Mouse (Mus musculus) cerebellum, adult 9-11 months (tissue): Measurements from ENCODE around the gene Dmwd.

Source experiments
- DNase-seq: peaks from one replicate; pipeline ENCODE4 v3.0.0; 2022

Gene Dmwd

GRCm38 (mm10) chr7:19073504-19073903 is 2.5 kb upstream of the Dmwd start:
- DNase-seq, result peak; percentile 45

GRCm38 (mm10) chr7:19074494-19074893 is 1.5 kb upstream of the Dmwd start:
- peak; percentile 21 for DNase-seq

- DNase-seq, result no peak
Measured at GRCm38 (mm10) chr7:19075231-19075630, 796 bp upstream of the Dmwd start.

- peak; percentile 55 for DNase-seq
Measured at GRCm38 (mm10) chr7:19076586-19076991, 562 bp downstream of the Dmwd start.

- DNase-seq, result peak; percentile 34
Measured at GRCm38 (mm10) chr7:19077761-19078160, 1.7 kb downstream of the Dmwd start.

DNA sequence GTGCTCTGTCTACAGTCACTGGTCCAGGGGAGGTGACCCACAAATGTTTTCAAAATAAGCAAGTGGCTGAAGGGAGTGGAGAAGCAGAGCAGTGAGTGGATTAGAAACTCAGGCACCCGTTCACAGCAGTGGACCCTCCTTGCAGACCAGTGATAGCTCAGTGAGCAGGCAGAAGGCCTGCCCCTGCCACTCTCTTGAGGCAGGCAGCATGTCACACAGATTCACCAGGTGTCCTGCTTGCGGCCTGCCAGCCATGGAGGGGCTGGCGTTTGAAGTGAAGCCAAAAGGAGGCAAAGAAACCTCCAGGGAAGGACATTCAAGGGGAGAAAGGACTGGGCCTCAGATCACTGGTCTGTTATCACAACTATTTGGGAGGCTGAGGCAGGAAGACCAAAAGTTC is 2.7 kb downstream of the Dmwd start:
- no peak for DNase-seq

DNA sequence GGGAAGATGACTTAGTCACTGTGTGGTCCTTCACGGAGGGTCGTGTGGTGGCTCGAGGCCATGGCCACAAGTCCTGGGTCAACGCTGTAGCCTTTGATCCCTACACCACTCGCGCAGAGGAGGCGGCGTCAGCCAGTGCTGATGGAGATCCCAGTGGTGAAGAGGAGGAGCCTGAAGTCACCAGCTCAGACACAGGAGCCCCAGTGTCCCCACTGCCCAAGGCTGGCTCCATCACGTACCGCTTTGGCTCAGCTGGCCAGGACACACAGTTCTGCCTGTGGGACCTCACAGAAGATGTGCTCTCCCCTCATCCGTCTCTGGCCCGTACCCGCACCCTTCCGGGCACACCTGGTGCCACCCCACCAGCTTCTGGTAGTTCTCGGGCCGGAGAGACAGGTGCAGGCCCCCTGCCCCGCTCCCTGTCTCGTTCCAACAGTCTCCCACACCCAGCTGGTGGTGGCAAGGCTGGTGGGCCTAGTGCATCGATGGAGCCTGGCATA is 4.5 kb downstream of the Dmwd start:
- peak; percentile 17 for DNase-seq

DNA sequence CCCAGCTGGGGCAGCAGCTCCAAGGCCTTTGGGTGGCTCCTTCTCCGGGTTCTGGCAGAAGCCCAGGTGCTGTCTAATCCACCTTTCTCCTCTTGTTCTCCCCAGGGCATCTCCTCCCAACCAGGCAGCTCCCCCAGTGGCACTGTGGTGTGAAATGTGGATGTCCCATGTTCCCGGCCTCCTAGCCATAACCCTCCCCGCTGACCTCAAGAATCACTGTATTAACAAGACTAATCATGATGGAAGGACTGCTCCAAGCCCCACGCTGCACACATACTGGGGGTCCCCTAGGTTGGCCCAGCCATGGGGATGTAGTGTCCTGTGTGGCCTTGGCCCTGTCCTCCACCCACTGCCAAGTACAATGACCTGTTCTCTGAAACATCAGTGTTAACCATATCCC is 6.1 kb downstream of the Dmwd start:
- DNase-seq, result no peak

- peak; percentile 23 for DNase-seq
Measured at GRCm38 (mm10) chr7:19083096-19083495, 7.1 kb downstream of the Dmwd start.

- no peak for DNase-seq
Measured at GRCm38 (mm10) chr7:19083701-19084100, 7.7 kb downstream of the Dmwd start, which contains the start of gene Dmpk. Gene Dmpk (plus strand): TSS chr7:19083849.

DNA sequence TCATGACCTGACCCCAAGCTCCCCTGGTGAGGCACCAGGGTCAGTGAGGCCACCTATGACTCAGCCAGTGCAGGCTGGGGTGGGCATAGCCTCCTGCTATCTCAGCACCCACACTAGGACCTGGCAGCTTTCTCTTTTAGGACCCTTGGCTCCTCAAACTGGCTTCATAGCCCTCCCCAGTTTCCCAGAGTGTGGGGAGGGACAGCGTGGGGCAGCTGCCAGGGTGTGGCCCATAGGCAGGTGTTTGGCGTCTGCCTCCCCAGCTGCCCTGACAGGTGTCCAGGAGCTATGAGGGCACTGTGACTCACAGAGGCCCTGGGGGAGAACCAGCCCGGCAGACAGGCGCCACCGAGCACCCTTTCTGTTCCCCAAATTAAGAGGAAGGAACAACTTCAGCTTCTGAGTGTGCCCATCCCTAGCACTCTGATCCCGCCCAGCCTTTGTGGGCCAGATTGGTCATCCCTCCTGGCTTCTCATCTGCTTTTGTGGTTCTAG is 8.3 kb downstream of the Dmwd start:
- DNase-seq, result no peak

DNA sequence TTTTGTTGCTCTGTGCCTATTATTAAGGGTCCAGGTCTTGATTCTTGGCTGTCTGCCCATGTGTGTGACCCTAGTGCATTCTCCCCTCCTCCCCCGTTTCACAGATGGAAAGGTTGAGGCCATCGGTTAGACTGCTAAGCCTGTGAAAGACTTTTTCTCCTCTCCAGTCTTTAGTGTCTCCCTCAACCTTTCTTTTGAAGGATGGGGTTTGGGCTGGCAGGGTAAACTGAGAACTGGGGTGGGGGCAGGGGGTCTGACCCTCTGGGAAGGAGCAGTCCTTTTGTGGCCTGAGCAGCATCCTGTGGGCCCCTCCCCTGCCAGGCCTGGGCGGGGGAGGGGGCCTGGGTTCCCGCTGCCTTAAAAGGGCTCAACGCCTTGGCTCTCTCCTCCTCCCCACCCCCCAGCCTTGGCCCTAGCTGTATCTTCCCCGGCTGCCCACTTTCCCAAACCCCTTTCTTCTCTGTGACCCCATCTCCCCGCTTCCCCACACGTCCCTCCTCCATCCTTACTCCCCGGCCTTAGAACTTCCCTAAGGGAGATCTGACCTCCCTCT is 9.0 kb downstream of the Dmwd start:
- DNase-seq, result no peak

DNA sequence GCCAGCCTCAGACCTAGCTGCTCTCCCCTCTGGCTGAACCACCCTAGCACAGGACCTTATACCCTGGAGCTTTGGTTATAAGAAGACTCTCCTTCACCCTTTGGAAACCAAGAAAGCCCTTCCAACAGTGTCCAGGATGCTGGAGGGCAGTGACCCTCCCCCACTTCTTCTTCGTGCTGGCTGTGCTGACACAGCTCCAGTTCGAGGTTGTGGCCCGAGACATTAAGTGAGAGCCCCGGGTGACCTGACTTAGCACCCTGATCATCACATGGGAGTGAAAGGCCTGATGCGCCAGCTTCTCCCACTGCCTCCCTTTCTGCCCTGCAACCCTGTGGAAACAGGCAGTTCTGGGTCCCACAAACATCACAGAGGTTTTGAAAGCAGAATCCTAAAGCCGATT is 9.5 kb downstream of the Dmwd start:
- DNase-seq, result no peak

GRCm38 (mm10) chr7:19086042-19086441 is 10.0 kb downstream of the Dmwd start:
- peak; percentile 16 for DNase-seq

- no peak for DNase-seq
Measured at GRCm38 (mm10) chr7:19086760-19087159, 10.7 kb downstream of the Dmwd start.

GRCm38 (mm10) chr7:19088813-19089212 is 12.8 kb downstream of the Dmwd start:
- peak; percentile 22 for DNase-seq

GRCm38 (mm10) chr7:19091913-19092312 is 15.9 kb downstream of the Dmwd start:
- DNase-seq, result peak; percentile 14

- DNase-seq, result peak; percentile 38
Measured at GRCm38 (mm10) chr7:19092381-19093173, 16.6 kb downstream of the Dmwd start.

DNA sequence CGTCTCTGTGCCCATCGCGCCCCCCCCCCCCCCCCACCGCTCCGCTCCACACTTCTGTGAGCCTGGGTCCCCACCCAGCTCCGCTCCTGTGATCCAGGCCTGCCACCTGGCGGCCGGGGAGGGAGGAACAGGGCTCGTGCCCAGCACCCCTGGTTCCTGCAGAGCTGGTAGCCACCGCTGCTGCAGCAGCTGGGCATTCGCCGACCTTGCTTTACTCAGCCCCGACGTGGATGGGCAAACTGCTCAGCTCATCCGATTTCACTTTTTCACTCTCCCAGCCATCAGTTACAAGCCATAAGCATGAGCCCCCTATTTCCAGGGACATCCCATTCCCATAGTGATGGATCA is 17.1 kb downstream of the Dmwd start:
- DNase-seq, result peak; percentile 41

DNA sequence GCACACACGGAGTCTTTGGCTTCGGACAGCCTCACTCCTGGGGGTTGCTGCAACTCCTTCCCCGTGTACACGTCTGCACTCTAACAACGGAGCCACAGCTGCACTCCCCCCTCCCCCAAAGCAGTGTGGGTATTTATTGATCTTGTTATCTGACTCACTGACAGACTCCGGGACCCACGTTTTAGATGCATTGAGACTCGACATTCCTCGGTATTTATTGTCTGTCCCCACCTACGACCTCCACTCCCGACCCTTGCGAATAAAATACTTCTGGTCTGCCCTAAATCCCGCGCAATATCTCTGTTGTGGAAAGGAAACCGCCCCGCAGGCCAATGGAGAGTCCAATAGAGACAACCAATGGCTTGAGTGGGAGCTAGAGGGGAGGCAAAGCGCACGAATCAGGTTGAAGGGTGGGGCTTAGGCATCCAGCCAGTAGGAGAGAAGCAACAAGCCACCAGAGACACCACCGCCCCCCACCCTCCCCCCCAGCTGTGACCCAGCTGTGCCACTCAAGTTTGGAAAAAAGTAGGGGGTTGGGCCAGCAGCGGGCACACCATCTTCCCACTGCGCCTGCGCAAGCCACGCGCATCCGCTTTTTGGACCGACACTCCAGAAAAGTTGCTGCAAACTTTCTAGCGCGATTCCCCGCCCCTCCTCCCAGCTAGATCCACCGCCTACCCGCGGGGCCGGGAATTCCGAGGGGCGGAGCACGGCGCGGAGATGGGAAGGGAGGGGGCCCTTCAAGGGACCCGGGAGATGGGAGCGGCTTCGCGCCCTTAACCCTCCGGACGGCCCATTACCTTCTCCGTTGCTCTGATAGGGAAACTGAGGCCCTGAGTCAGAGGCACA is 17.7 kb downstream of the Dmwd start:
- DNase-seq, result peak; percentile 64

GRCm38 (mm10) chr7:19094471-19094825 is 18.4 kb downstream of the Dmwd start, which contains the start of gene Six5:
Gene Six5 (plus strand): TSS chr7:19094594.
- peak; percentile 24 for DNase-seq

DNA sequence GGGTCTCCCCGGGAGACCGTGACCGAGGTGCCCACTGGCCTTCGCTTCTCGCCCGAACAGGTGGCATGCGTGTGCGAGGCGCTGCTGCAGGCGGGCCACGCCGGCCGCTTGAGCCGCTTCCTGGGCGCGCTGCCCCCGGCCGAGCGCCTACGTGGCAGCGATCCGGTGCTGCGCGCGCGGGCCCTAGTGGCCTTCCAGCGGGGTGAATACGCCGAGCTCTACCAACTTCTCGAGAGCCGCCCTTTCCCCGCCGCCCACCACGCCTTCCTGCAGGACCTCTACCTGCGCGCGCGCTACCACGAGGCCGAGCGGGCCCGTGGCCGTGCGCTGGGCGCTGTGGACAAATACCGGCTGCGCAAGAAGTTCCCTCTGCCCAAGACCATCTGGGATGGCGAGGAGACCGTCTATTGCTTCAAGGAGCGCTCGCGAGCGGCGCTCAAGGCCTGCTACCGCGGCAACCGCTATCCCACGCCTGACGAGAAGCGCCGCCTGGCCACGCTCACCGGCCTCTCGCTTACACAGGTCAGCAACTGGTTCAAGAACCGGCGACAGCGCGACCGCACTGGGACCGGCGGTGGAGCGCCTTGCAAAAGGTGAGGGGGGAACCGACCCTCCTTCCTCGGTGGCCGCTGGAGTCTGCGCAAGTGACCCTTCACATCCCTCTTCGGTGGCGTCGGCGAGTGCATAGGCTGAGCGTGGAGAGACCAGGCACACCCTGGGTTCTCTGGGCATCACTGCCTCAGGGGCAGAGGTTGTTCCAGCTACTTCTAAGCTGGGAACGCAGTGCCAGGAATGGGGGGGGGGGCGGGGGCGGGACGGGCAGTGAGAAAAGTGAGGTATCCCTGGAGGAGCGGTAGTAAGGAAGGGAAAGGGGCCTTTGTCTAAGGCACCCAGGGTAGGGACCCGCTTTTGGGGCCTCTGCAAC is 19.1 kb downstream of the Dmwd start:
- DNase-seq, result peak; percentile 17
